Mouse (Mus musculus) erythroblast, embryonic 14.5 days (primary cell): Measurements from ENCODE around the gene Kif26b.

ENCODE experiments used
- GATA1 ChIP-seq: IDR thresholded peaks from 2 replicates; pipeline ENCODE4 v1.6.1; 2012; ENCODE audit warnings: low read length, inconsistent platforms, mixed read lengths
- TAL1 ChIP-seq: IDR thresholded peaks from 3 replicates; pipeline ENCODE4 v1.6.1; 2012; ENCODE audit warnings: low read length, inconsistent platforms, mixed read lengths

GRCm38 (mm10) chr1:178829456-178829855 lies 300.5 kb downstream of the Kif26b start:
- TF ChIP-seq GATA1 (no peak), TAL1 (no peak)
